Mouse (Mus musculus): ENCODE measurements at regions not wholly inside any gene's neighbourhood (a gene's known extent, or its start where the extent isn't known, plus 50 kb on each side); places are given as distances from the start of the nearest gene placed in this dataset.

DNA sequence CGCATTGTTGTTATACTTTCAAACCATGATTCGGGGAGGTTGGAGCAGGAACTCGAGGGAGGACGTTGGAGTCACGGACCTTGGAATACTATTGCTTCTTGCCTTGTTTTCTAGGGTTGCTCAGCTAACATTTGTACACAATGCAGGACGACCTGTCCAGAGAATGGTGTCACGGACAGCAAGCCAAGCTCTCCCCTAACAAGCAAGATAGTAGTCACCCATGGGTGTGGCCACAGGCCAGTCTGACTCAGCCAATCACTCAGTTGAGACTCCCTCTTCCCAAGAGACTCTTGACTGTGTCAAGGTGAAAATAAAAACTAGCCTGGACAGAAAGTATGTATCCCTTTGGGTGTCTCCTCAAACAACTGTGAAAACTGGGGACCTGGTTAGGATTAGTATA, 291.2 kb upstream of the Tgfbr2 start:
- ChIA-PET CTCF (no interaction called here), POLR2A (no interaction called here)
- ATAC-seq = no peak
- TF ChIP-seq CTCF (IDR thresholded peaks at IDR 0.05) = no peak
- in situ Hi-C loops (cut with MboI; ENCODE audit: low pct_unique_long_range_greater_than_20kb) = no loop called here
- no peak for DNase-seq (ENCODE audit: low read depth, low spot score)
- no peaks in the 10 kb centered on the region for H3K27me3 ChIP-seq

DNA sequence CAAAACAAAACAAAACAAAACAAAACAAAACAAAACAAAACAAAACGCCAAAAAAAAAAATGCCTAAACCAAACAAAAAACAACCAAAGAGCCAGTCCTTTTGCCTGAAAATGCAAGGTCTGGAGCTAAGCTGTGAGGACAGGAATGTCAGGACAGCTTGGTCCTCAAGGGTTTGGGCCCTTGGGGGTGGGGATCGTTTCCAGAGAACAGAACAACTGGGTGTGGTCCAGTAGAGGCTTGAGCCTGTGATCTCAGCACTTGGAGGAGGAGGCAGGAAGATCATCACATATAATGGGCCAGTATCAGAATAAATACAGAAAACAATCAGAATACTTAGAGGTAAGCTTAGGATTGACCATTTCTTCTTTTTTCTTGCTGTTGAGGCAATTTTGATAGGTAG, 289.5 kb upstream of the Tgfbr2 start:
- ATAC-seq (no peak), DNase-seq (ENCODE audit: low read depth, low spot score) (no peak)
- H3K27me3 ChIP-seq = no peaks in the 10 kb centered on the region
- ChIA-PET POLR2A (no interaction called here), CTCF (no interaction called here)
- no peak for TF ChIP-seq CTCF (IDR thresholded peaks at IDR 0.05)
- in situ Hi-C loops (cut with MboI; ENCODE audit: low pct_unique_long_range_greater_than_20kb) = no loop called here

DNA sequence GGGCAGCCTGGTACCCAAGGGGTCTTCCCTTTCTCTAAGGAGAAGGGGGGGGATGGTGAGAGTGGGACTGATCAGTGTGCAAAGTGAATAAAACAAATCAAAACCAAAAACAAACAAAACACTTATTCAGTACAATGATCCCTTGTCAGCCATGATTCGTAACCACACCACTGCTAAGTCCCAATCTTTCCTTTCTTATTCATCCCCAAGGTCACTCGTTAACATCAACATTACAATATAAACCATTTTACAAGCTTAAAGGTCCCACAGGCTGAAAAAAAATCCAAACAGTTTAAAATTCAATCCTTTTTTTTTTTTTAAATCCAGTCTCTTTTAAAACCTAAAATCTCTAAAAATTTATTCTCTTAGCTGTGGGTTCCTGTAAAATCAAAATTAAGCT, 287.1 kb upstream of the Tgfbr2 start:
- in situ Hi-C loops (cut with MboI; ENCODE audit: low pct_unique_long_range_greater_than_20kb) = no loop called here
- POLR2A ChIA-PET = no interaction called here

DNA sequence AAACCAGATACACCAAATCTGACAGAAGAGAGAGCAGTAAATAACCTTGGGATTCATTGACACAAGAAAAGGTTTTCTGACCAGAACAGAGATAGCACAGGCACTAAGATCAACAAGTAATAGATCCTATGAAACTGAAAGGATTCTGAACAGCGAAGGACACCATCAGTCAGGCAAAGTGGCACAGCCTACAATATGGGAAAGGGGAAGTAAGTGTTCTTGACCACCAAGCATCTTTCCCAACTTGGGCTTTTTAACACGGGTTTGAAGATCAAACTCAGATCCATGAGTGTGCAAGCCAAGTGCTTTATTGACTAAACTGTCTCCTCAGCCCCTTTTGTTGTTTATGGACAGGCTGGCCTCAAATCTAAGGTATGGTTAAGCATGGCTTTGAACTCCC, 284.9 kb upstream of the Tgfbr2 start:
- no peaks in the 10 kb centered on the region for H3K27me3 ChIP-seq
- no peak for ATAC-seq
- in situ Hi-C loops (cut with MboI; ENCODE audit: low pct_unique_long_range_greater_than_20kb) = no loop called here
- CTCF ChIA-PET = no interaction called here
- no peak for TF ChIP-seq CTCF (IDR thresholded peaks at IDR 0.05)
- POLR2A ChIA-PET = no interaction called here
- DNase-seq (ENCODE audit: low read depth, low spot score) = no peak

More for the DNA sequence above, 287.1 kb upstream of the Tgfbr2 start:
- H3K27me3 ChIP-seq = no peaks in the 10 kb centered on the region
- ATAC-seq = no peak
- DNase-seq (ENCODE audit: low read depth, low spot score) = no peak
- no peak for TF ChIP-seq CTCF (IDR thresholded peaks at IDR 0.05)
- CTCF ChIA-PET = interaction anchor here (1.5 to 2.8 kb wide), 2 partner anchors 12 to 28 kb away, joined by 3 to 6 read pairs; no protein-coding TSS in a partner anchor

DNA sequence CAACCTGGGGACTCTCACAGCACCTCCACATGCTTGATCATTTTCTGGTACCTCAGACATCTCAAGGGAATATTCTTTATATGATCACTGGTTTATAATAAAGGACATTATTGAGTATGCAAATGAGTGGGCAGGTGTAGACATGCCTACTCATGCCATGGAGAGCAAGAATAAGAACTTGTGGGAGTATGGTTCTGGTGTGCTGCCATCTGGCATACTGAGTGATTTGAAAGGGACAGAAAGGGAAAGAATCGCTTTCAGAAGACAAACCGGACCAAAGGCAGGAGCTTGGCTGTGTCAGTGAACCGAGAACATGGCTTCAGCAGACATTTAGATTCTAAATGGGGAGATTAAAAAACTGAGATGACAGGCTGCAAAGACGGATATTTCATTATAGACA, 276.9 kb upstream of the Tgfbr2 start:
- DNase-seq (ENCODE audit: low read depth, low spot score) = no peak
- no peak for ATAC-seq
- in situ Hi-C loops (cut with MboI; ENCODE audit: low pct_unique_long_range_greater_than_20kb) = no loop called here
- TF ChIP-seq CTCF (IDR thresholded peaks at IDR 0.05) = no peak
- POLR2A ChIA-PET = no interaction called here
- peaks cover 20% of the 10 kb centered on the region for H3K27me3 ChIP-seq
- CTCF ChIA-PET = no interaction called here

DNA sequence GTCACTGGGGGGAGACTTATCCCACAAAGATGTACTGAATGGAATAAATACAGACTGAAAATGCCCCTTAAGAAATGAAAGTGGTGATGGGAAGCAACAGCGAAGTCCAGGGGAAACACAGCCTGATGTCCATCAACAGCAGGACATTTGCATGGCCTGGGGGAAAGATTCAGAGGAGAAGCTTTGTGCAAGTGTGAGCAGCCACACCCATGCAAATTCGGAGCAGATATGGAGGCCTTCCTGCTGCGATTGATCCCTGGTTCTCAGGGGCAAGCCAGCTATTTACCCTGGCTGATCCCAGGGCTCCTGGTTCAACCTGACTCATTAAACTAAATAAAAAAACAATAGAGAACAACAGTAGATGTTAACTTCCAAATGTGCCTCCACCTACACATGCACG, 275.7 kb upstream of the Tgfbr2 start:
- CTCF ChIA-PET = interaction anchor here (1.8 kb wide), 1 partner anchor 12 kb away, joined by 6 read pairs; no protein-coding TSS in a partner anchor
- TF ChIP-seq CTCF (IDR thresholded peaks at IDR 0.05) = no peak
- H3K27me3 ChIP-seq = peaks cover 20% of the 10 kb centered on the region
- ATAC-seq (no peak), DNase-seq (ENCODE audit: low read depth, low spot score) (no peak)
- POLR2A ChIA-PET = no interaction called here
- in situ Hi-C loops (cut with MboI; ENCODE audit: low pct_unique_long_range_greater_than_20kb) = no loop called here

DNA sequence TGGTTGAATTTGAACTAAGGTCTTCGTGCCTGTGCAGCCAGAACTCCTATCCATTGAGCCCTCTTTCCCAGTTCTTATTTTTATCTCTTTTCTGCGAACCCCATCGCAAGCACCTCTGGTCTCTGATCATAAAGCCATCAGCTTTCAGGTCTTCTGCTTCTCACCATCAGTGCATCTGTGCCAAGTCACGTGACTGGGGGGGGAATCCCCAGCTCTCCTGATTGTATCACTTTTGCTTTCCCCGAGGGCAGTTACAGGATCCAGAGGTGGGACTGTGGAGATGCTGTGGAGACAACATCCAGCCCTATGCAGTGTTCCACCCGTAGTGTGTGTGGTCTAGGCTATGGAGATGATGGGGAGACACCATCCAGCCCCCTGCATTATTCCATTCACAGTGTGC, 272.6 kb upstream of the Tgfbr2 start:
- CTCF ChIA-PET = no interaction called here
- no peak for TF ChIP-seq CTCF (IDR thresholded peaks at IDR 0.05)
- in situ Hi-C loops (cut with MboI; ENCODE audit: low pct_unique_long_range_greater_than_20kb) = no loop called here
- no peak for DNase-seq (ENCODE audit: low read depth, low spot score)
- POLR2A ChIA-PET = no interaction called here
- H3K27me3 ChIP-seq = peaks cover 11% of the 10 kb centered on the region
- no peak for ATAC-seq

DNA sequence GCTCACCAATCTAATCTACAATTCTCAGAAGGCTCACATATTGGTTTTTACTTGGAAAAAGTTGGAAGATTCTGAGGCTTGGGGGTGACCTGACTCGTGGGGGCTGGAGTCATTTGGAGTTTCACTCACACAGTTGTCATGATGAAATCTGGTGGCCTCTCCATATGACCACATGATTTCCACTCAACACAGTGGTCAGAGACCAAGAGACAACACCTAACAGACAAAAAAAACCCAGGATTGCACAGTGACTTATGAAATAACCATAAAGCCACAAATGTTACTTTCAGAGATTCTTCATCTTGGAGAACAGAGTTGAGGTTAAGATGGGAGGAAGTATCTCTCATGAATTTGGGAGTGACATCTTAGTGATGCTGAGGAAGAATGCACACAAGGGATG, 263.4 kb upstream of the Tgfbr2 start:
- in situ Hi-C loops (cut with MboI; ENCODE audit: low pct_unique_long_range_greater_than_20kb) = no loop called here
- peaks cover 4% of the 10 kb centered on the region for H3K27me3 ChIP-seq
- CTCF ChIA-PET = no interaction called here
- POLR2A ChIA-PET = no interaction called here
- no peak for ATAC-seq
- DNase-seq (ENCODE audit: low read depth, low spot score) = no peak
- no peak for TF ChIP-seq CTCF (IDR thresholded peaks at IDR 0.05)

DNA sequence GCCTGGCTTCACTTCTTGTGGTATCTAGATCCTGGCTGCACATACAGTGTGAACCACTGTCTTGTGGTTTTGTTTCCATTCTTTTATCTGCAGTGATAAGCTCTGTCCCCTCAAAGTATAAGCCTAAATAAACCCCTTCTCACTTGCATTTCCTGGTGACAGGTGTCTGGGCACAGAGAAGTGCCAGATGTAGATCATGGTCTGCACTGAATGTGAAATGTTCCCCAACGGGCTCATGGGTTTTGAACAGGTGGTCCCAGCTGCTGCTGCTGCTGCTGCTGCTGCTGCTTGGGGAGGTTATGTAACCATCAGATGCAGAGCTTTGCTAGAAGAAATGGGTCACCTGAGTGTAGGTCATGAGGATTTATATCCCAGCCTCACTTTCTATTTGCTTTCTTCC, 259.3 kb upstream of the Tgfbr2 start:
- CTCF ChIA-PET = no interaction called here
- TF ChIP-seq CTCF (IDR thresholded peaks at IDR 0.05) = no peak
- no peak for ATAC-seq
- POLR2A ChIA-PET = no interaction called here
- DNase-seq (ENCODE audit: low read depth, low spot score) = no peak
- H3K27me3 ChIP-seq = peaks cover 6% of the 10 kb centered on the region
- in situ Hi-C loops (cut with MboI; ENCODE audit: low pct_unique_long_range_greater_than_20kb) = no loop called here

DNA sequence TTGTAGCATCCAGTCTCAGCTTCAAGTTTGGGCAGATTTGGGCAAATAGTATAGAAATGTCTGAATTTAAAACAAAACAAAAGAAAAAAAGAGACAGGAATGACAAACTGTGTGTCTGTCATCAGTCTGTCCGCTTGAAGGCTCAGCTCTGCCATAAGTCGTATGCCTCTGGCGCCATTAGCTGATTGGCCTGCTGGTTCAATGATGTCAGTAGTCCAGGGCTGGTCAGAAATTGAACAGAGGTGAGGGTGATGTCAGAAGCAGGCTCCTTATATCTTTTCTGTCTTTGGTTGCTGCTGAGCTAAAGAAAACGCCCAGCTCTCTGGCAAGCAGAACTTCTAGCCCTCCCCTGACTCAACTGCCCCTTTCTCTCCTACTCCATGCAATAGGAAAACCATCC, 253.9 kb upstream of the Tgfbr2 start:
- ATAC-seq (no peak), DNase-seq (ENCODE audit: low read depth, low spot score) (no peak)
- ChIA-PET POLR2A (no interaction called here), CTCF (interaction anchor here (0.8 kb wide), 1 partner anchor 50 kb away, joined by 3 read pairs; no protein-coding TSS in a partner anchor)
- in situ Hi-C loops (cut with MboI; ENCODE audit: low pct_unique_long_range_greater_than_20kb) = no loop called here
- peaks cover 3% of the 10 kb centered on the region for H3K27me3 ChIP-seq
- no peak for TF ChIP-seq CTCF (IDR thresholded peaks at IDR 0.05)

DNA sequence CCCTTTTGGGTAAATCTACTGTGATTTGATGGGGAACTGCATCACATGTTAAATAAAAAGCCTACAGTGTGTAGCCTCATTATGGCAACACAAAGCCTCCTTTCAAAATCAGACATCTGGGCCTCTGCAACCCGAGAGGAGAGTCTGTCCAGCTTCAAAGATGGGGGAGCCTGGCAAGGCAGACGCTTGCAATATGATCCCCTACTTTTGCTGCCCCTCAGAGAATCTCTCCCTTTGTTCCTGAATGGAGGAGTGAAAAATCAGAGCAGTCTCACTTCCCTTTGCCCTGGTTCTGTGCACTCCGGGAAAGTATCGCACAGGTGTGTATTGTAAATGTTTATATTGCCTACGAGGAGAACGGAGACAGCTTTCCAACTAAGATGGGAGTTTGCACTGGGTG, 253.3 kb upstream of the Tgfbr2 start:
- POLR2A ChIA-PET = no interaction called here
- no peak for ATAC-seq
- no peak for TF ChIP-seq CTCF (IDR thresholded peaks at IDR 0.05)

DNA sequence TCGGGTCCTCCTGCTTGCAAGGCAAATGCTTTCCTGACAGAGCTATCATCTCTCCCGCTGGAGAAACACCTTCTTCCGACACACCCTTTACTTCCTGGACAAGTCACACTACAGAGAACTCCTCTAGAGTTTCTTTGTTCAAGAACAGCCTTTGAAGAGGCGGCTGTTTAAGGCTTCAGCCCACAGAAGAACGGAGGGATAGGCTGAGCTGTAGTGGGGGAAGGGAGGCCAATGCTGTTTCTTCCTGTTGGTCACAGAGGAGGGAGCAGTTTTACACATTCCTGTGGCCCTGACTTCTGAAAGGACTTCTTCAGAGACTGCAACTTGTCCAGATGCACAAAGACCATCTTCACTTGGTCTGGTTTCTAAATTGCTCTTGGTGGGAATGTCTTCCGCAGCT, 252.1 kb upstream of the Tgfbr2 start:
- no peak for ATAC-seq
- H3K27me3 ChIP-seq = peaks cover 3% of the 10 kb centered on the region
- ChIA-PET CTCF (interaction anchor here (0.7 to 1.4 kb wide), 2 partner anchors 43 to 64 kb away, joined by 3 to 4 read pairs; no protein-coding TSS in a partner anchor), POLR2A (no interaction called here)
- no peak for DNase-seq (ENCODE audit: low read depth, low spot score)
- in situ Hi-C loops (cut with MboI; ENCODE audit: low pct_unique_long_range_greater_than_20kb) = no loop called here
- no peak for TF ChIP-seq CTCF (IDR thresholded peaks at IDR 0.05)

More for the DNA sequence above, 253.3 kb upstream of the Tgfbr2 start:
- H3K27me3 ChIP-seq = peaks cover 3% of the 10 kb centered on the region
- DNase-seq (ENCODE audit: low read depth, low spot score) = no peak
- in situ Hi-C loops (cut with MboI; ENCODE audit: low pct_unique_long_range_greater_than_20kb) = no loop called here
- CTCF ChIA-PET = no interaction called here

Data from Patski (cell line).